Mouse (Mus musculus): ENCODE data around the gene Rasl11b.

DNA sequence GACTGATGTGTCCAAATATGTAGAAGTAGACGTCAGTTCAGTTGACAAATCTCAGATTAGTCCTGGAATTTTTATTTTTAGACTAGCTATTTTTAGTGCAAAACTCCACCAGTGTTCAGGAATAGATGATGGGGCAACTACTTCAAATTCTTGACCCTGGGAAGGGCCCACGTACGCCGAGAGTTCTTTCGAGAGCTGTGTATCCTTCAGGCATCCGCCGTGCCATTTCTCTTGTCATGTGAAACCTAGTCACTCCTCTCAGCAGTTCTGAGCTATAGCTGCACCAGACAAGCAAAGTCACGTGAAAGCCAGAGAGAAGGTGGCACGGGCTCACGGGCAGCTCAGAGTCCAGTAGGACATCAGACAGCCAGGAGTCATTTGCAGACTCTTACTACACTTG, 47.5 kb upstream of the Rasl11b start:
- peak; percentile 96 for TF ChIP-seq EP300 (IDR thresholded peaks at IDR 0.05; ENCODE audit: insufficient read depth, low read depth, low read length)
- peak; percentile 61; the same call in 1 of the 2 replicates for TF ChIP-seq POLR2A (IDR thresholded peaks at IDR 0.05; ENCODE audit: insufficient read depth, low read depth, low read length)
- TF ChIP-seq CTCF (IDR thresholded peaks at IDR 0.05): no peak
